Mouse (Mus musculus) naive thymus-derived CD4-positive, alpha-beta T cell, adult 2 months (primary cell): ENCODE results near the gene Dmrta2.
A peak's percentile ranks its signal among the peaks of the same experiment; 100 is the strongest.

ENCODE experiments used
- DNase-seq: peaks from one replicate; pipeline ENCODE4 v3.0.0-alpha.2; 2011; ENCODE audit warnings: low read depth

Gene Dmrta2

DNA sequence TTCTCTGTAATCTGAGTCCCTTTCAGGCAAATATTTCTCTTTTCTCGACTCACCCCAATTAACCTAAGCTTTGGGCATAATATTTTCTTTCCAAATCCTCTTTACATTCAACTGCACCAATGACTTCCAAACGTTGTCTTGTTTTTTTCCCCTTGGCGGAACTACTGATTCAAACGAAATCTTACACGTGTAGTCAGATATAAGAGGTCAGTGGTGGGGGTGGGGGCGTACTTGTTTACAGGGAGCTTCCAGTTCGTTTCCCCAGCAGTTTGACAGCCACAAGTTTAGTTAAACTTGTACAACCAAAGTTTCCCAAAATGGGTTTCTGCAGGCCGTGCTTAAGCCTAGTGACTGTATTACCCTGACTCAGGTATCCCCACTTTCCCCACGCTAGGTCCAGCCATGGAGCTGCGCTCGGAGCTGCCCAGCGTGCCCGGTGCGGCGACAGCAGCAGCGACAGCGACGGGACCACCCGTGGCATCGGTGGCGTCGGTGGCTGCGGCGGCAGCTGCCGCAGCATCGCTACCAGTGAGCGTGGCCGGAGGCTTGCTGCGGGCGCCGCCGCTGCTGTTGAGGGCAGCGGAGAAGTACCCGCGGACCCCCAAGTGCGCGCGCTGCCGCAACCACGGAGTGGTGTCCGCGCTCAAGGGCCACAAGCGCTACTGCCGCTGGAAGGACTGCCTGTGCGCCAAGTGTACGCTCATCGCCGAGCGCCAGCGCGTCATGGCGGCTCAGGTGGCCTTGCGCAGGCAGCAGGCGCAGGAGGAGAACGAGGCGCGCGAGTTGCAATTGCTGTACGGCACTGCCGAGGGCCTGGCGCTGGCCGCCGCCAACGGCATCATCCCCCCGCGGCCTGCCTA is 1.8 kb downstream of the Dmrta2 start:
- DNase-seq = no peak

DNA sequence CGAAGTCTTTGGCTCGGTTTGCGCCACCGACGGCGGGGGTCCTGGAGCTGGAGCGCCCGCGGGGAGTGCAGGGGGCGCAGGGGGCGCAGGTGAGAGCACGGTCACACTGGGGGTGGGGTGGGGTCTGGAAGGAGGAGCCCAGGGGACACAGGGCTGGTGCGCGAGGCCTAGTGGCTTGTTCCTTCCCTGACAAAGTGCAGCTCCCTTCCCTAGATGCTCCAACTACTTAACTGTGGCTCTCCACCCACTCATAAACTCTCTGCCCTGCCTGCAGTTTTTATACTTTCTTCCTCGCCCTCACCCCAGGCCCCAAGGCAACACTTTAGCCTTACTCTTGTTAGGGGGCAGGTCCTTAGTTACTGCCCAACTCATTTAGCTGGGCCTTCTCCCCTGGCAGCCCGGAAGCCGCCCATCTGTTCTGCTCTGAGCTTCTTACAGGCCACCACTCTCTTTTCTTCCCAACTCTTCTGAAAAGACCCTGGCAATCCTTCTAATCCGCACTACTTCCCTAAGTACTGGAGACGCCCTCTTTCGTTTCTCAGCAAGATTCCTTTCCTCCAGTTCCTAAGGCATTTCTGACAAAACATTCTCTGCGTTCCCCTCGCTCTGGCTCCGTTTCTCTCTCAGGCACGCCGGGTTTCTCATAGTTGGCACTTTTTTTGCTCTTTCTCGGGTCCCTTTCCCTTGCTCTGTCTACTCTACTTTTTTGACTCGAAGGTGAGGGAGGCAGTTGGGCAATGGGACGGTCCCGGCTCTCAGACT is 2.6 kb downstream of the Dmrta2 start:
- no peak for DNase-seq

DNA sequence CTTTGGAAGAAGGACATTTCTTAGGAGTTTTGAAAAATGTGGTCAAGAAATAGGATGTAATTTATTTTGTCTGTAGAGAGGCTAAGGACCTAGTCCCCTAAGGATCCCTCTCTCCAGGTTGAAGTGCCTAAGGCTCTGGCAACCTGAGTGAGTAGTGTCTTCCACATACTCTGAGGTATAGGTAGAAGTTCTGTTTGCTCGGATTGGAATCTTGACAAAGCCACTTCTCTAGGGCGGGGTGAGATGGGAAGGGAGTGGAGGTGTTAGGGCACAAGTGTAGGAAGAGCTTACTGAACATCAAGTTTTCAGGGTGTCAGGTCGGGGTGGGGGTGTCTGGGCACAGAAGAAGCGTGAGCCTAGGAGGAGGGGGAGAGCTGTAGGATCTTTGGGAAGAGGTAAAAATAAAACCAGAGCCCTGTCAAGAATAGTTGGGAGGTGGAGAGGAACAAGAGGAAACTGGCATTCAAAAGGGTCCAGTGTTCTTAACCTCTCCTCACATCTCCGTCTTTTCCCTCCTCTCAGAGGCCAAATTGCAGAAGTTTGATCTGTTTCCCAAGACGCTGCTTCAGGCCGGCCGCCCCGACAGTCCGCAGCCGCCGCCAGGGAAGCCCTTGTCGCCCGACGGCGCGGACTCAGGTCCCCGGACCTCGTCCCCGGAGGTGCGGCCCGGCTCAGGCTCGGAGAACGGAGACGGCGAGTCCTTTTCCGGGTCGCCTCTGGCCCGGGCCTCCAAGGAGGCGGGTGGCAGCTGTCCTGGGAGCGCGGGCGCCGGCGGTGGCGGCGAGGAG is 3.4 kb downstream of the Dmrta2 start:
- DNase-seq = no peak

DNA sequence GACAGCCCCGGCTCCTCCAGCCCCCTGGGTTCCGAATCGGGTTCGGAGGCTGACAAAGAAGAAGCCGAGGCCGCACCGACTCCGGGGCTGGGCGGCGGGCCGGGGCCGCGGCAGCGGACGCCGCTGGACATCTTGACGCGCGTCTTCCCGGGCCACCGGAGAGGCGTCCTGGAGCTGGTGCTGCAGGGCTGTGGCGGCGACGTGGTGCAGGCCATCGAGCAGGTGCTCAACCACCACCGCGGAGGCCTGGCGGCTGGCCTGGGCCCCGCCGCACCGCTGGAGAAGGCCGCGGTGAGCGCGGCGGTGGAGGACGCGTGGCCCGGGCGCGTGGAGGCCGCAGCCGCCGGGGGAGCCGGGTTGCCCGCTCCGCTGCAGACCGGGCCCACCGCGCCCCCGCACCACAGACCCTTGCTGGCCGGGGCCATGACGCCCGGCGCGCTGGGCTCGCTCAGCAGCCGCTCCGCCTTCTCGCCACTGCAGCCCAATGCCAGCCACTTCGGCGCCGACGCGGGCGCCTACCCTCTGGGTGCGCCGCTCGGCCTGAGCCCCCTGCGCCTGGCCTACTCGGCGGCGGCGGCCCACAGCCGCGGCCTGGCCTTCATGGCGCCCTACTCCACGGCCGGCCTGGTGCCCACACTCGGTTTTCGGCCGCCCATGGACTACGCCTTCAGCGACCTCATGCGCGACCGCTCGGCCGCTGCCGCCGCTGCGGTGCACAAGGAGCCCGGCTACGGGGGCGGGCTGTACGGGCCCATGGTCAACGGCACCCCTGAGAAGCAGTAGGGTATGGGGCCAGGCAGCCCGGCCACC is 4.2 kb downstream of the Dmrta2 start:
- DNase-seq = no peak

DNA sequence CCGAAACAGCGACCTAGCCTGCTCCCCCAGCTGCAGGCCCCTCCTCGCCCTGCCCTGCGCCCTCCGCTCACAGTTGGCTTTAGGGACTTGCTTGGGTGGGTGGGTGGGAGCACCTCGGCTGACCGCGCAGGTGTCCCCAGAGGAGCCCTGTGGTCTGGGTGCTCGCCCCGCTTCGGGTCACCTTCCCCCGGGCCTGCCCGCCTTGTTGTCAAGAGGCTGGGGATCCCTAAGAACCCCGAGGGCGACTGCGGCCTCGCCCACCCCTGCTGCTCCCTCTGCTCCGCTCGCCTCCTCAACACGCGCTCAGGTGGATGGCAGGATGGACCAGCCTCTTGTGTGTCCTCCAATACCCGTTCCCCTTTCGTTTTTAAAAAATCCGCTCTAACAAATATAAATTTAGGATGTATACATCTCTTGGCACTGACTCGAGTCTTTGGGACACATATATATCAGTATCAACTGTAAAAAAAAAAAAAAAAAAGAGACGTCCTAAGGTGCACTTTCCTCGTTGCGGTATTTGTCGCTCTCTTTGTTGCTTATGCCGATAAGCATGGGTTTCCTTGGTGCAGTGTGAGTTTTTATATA is 4.9 kb downstream of the Dmrta2 start:
- no peak for DNase-seq

DNA sequence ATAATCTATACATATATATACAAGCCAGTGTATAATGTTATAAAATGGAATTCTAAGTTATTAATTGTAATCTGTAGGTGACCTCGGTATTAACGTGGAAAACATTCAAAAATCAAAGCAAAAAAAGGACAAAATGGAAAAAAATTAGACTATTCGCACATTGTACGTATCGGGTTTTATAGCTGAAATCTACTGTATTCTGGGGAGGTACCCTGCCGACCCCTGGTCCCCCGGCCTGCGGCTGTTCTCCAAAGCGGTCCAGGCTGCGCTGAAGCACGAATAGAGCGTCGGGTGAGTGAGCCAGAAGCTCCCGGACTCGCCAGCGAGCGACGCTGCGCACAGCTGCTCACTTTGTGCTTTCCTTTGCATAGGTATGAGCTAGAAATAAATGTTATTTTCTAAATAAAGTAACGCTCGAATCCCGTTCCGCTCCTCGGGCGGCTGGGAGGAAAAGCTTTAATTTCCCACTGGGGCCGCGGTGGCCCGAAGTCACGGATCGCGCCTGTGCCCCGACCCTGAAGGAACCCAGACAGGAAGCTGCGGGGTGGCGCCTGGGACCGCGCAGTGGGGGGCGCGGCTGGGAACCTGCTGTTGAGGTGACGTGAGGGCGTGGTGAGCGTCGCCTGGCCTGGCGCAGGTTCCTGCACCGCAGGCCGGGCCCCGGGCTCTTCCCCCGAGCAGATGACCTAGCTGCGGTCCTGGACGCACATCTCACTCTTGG is 5.6 kb downstream of the Dmrta2 start:
- no peak for DNase-seq

DNA sequence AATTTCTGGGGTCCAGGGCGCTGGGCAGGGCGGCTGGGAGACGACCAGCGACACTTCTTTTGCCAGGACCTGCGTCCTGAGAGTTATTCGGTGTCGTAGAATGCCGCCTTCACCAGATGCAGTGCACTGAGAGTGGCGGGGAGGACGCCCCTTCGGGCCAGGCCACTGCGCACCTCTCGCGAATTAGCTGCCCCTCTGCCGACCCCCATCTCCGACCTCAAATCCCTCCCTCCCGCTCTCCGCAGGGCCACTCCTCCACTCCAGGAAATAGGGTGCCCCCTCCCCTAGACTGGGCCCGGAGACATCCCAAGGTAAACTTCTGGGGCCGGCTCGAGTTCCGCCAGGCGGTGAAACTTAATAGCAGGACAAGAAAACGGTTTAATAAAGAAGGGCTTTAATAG is 6.2 kb downstream of the Dmrta2 start:
- no peak for DNase-seq

DNA sequence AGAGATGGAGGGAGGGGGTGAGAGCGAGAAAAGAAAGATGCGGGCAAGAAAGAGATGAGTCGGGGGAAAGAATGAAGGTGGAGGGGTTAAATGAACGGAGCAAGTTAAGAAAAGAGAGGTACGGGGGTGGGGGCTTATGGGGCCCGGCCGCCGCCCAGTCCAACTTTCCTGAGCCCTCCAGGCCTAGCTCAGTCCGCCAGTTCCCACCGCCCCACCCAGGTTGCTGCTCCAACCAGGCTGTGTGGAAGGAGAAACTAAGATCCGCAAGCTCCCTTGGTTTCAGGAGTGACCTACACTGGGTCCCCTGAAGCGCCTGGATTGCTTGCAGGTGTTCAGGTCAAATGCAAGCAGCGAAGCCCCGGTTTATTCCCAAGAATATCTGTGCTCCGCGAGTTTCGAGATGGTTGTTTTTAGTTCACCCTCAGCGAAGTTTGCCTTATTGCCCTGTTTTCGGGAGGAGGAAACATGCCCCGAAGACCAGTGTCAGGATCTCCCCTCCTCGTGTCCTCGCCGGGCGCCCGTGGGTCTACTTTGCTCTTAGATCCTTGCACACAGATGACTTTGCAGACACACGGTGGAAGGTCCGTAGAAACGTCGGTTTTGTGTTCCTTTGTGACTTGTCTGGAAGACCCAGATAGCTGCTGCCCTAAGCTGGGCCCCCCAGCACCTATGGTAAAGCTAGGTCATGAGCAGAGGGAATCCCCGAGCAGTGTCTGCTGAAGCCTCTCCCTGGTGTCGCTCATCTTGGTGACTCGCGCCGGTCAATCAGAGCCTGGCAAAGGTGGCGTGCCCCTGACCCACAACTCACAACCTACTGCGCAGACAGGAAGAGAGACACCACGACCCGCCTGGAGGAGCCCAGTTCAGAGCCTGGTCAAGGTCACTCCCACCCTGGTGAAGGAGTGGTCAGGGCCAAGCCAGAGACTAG is 6.9 kb downstream of the Dmrta2 start:
- no peak for DNase-seq

DNA sequence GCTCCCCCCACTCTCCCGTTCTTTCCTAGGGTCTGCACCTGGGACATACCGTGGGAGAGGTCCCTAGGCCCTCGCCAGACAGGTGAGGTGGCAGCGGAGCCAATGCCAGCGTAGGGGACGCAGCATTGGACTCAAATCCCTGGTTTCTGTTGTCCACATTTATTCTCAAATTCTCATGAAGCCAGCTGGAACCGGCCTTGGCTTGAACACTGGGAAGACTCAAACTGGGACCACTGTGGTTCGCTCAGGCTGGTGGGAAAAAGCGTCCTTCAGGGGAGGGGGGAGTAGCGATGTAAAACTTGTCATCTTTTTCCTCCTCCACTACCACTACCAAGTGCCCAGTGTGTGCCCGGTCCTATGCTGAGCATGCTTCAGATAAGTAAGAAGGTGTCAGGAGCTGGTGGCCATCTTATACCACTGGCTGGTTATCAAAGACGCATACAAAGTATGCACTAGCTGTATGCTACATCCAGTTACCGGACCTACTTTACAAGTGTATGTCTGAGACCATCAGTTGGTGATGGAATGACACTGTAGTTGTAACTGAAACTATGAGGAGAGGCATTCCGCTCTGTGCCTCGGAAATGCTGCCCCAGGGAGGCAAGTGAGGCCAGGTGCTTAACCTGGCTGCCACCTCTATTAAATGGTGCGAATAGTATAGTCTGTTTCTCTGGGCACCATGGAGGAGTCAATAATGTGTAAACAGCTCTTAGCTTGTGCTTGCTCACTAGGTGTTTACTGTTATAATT is 7.7 kb downstream of the Dmrta2 start:
- no peak for DNase-seq

DNA sequence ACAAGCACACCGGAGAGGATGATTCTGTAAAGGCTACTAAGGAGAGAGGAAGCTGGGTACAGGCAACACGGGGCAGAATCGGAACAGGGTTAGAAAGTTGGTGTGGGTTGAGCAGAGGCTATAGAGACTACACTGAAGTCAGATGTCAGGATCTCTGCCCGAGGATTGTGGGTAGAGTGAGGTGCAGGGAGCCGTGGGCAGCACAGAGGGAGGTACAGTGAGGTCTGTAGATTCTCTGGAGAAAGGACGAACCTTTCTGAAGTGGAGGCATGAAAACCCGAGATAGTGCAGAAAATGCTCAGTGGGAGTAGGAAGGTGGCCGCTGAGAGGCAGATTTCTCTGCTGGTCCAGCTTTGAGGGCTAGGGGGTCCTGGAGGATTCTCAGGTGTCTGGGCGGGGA is 8.4 kb downstream of the Dmrta2 start:
- DNase-seq = no peak

DNA sequence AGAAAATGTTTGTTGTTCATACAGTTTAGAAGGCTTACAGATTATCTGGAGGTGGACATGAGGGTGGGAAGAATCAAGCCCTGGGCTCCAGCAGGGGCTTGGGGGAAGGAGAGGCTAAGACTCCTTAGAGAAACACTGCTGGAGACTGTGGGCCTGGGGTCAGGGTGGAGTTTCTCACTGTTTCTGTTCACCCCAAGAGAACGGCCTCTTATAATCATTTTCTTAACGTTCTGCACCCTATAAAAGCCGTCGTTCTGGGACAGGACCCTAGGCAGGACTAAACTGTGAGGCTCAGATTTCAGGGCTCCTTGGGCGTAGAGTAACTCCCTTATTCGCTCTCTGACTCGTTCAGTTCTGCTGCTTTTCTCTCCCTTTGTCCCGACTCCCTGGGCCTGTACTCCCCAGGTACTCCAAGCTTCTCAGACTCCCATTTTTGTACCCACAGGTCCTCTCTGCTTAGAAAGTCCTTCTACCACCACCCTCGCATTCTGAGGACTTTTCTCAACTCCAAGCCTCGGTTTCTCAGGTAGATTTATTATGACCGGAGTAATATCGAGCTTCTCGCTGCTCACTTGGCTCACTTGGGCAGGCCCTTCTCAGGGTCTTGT is 9.0 kb downstream of the Dmrta2 start:
- DNase-seq = no peak

DNA sequence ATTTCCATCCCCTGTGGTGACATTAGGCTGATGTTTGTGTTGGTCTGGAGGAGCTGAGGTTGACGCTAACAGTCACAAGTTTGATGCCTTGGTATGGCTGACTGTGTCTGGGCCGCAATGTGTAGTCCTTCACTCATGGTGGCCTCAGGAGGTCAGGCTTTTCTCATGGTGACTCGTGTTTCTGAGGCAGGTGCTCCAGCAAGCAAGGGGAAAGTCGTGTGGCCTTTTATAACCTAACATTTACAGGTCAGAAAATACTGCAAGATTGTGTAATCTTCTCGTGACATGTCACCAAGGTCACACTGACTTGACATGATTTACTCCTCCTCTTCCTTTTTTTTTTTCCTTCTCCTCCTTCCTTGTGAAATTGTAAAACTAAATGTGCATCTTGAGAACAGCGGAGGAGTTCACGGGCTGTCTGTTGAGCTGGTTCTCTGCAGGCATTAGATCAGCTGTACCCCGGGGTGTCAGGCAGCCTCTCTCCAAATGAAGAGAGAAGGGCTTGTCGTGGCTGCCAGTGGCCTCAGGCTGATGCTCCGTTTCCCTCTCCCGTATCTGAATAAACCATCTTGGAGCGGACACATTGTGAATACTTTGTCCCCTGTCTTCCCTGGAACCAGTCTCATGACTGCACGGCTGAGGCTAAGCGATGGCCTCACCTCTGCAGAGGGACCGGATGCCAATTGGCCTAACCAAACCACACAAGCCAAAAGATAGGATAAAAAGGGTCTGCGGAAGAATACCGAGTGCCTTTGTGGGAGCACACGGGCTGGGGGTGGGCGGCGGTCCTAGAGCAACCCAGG is 9.9 kb downstream of the Dmrta2 start:
- no peak for DNase-seq

DNA sequence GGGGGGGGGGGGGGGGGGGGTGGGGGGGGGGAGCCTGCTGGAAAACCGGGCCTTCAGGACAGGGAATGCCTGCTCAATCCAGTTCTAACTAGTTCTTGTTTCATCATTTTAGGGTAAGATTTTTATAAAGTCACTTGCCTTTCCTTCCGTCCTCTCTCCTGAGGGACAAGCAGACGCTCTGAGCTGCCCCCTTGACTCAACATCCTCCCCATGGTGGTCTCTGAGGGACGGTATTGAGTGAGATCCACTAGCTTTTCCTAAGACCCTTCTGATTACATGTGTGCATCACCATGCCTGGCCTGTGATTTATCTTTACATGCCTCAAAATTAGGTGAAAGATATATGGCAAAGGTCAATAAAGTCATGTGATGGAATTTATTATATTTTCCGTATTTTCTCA is 10.6 kb downstream of the Dmrta2 start:
- DNase-seq = no peak

DNA sequence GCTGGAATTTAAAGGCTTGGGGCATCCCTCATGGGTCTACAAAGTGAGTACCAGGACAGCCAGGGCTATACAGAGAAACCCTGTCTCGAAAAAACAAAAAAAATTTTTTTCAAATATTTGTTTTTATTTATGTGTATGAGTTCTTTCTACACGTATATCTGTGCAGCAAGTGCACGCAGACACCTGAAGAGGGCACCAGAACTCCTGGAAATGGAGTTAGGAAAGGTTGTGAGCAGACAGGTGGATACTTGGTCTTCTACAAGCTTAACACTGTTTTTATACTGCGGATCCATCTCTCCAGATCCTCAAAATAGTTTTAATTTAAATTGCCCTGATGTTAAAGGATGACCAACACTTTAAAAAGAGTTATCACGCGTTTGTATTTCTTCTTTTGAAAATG is 11.4 kb downstream of the Dmrta2 start:
- no peak for DNase-seq

DNA sequence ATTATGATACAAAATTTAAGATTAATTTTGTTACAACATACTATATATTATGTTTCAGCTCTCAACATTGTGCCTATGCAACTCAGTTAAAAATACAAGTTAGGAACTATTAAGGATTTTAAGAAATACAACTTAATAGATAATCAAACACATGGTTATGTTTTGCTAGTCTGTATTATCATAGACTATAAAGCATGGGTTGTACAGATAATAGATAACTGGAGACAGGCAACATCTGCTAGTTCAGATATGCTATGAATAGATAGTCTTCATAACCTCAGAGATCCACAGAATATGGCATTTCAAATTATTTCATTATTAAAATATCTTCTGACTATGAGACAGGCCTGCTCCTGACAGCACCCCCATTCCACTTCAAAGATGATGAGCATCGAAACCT is 28.2 kb downstream of the Dmrta2 start:
- no peak for DNase-seq

DNA sequence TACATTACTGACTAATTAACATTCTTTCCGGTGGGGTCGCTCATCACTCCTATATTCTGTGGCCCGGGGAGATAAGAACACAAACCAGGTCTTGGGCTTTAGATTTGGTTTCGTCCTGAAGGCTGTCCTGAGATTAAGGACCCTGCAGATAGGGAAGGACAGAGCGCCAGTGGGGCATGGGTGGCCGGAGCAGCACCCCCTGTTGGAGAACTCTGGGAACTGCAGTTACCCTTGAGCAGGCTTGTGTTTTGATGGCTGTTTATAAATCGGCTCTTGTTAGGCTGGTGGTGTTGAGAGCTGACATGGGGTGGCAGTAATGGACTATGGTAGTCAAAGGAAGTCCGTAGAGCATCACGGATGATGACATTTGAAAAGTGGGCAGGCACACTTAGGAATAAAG is 41.3 kb downstream of the Dmrta2 start:
- DNase-seq = peak; percentile 22

DNA sequence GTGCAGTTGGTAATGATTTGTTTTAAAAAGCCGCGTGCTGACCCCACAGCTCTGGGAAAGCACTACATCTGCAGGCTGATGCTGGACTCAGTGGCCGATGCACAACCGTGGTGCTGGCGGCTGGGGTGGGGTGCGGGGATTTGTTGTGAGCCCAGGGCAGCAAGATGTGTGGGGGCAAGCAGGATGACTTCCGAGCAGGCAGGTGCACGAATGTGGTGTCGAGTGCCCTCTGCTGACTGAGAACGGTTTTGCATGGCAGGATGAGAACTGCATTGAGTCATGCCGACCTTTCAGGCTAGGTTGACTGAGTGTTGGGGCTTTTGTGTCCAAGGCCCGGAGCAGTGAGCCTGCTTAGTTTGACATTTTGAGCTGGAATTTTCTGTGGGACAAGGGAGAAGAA is 42.4 kb downstream of the Dmrta2 start:
- peak; percentile 70 for DNase-seq
